Mouse (Mus musculus): ENCODE data around the gene Vps13c. TPM values are rescaled to one million over a fixed set of nuclear protein-coding genes. Genes with fewer than 3 reads are reported as not detected.

Gene Vps13c
- total RNA-seq (2021) = 100 to 1,000 TPM; 101 to 109 TPM
- long read RNA-seq, partial matches to known transcripts = 2 of 4 reads
- long read RNA-seq, other reads (novel, unspliced or antisense) = 2 of 4 reads

- DNase-seq (ENCODE audit: low spot score in 2 of 2) = peak; percentile 63 to 86
These were observed at the start of gene Vps13c for GRCm38 (mm10) chr9:67839981-67840859. TSS of gene Vps13c (plus strand) at chr9:67840396.

DNA sequence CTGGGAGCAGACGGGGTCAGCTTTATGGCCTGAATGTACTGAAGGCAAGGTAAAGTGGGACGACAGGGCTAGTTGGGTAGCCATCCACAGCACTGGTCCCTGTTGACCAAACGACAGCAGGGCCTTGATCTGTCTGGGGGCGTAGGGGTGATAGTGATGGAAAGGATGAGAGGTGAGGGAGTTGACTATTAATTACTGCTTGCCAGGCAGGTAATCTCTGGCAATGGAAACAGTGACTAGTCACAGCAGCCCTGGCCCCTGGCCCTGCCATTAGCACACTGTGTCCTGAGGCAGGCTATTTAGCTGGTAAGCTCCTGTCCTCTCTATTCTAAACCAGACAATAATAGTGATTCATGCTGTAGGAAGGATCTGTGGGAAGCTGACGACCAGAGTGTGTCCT lies 47.8 kb upstream of the Vps13c start:
- DNase-seq (ENCODE audit: low spot score in 2 of 2) = no peak

DNA sequence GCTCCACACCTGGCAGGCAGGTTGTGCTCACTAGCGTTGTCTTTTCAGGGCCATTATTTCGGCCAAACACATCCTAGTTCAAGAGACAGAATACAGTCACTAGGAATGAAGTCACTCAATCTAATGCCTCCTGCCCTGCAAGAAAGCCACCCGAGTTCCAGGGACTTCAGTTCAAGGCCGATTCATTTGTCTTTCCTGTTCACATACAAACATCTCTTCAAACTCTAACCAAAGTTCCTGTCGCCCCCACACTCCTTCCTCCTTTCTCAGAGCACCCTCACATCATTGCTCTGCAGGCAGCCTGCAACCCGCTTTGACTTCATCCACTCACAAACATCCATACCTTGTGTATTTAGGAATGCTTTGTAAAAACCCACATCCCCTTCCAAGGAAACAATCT lies 46.7 kb upstream of the Vps13c start:
- DNase-seq (ENCODE audit: low spot score in 2 of 2) = no peak

DNA sequence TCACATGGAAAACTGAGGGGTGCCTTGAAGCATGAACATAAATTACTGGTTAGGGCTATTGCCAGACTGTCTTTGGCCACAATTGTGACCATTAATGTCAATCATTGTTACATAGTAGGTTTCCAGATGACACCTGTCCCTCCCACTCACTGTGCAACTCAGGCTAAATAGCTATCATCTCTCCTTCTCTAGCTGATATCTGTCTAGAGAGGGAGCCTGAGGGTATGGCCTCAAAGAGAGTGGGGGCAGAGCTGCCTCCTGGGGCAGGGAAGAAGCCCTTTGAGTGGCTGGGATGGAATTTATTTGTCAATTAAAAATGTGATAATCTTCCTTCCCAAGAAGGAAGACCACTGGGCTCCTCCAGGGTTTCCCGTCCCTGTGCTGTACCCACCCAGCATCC lies 46.0 kb upstream of the Vps13c start:
- DNase-seq (ENCODE audit: low spot score in 2 of 2) = no peak

DNA sequence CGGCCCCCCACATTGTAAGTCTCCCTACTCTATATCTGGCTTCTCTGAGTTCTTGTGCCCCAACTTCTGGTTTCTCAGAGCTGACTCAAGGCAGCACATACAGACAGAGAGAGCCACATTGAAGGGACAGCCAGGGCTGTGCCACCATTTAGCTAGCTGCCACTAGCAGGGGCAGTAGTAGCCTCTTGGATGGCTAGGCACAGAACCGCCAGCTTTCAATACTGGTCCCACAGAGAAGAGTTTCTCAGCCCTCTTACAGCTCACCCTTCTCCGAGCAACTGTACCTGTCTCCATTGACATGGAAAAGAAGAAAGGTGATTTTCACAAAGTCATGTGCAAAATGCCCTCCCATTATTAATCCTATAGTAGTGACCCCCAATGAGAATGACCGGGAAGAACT lies 45.5 kb upstream of the Vps13c start:
- no peak for DNase-seq (ENCODE audit: low spot score in 2 of 2)

GRCm38 (mm10) chr9:67795205-67795675 lies 45.0 kb upstream of the Vps13c start:
- DNase-seq (ENCODE audit: low spot score in 2 of 2) = peak; percentile 79 to 92

- no peak for DNase-seq (ENCODE audit: low spot score in 2 of 2)
These were observed 40.9 kb upstream of the Vps13c start for GRCm38 (mm10) chr9:67799078-67799819.

- DNase-seq (ENCODE audit: low spot score in 2 of 2) = peak in 1 of 2 experiments; percentile 66
These were observed 38.0 kb upstream of the Vps13c start for GRCm38 (mm10) chr9:67802241-67802640.

GRCm38 (mm10) chr9:67807000-67807399 lies 33.2 kb upstream of the Vps13c start:
- DNase-seq (ENCODE audit: low spot score in 2 of 2) = no peak

DNA sequence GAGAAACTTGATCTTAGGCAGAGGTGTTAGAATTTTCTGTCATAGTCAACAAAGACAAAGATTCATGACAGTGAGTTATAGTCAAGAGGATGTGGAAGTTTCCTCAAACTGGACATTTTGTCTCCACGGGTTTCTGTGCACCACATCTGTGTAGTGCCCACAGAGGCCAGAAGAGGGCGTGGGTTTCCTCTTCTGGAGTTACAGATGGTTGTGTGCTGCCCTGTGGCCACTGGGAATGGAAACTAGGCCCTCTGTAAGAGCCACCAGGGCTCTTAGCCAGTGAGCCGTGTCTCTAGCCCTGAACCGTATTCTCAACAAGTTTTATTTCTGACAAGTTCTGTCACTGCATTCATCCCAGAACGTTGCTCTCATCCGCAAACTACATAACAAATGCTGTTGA lies 29.7 kb upstream of the Vps13c start:
- no peak for DNase-seq (ENCODE audit: low spot score in 2 of 2)

DNA sequence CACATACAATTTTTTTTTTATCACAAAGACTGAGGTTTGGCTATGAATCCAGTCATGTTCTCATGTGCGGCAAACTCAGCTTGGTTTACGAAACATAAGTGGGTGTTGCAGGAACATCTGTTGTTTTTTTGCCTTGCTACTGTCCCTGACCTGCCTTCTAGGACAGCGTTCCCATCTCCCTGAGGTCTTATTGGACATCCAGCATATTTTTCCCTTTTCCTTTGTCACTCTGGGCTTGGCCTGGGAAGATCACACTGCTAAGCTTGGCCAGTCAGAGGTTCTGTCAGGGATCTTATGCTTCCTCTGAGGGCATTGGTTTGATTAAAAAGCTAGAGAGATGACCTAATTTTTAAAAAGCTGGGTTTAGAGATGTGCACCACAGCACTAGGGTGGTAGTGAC lies 29.1 kb upstream of the Vps13c start:
- no peak for DNase-seq (ENCODE audit: low spot score in 2 of 2)

GRCm38 (mm10) chr9:67813171-67813570 lies 27.0 kb upstream of the Vps13c start:
- DNase-seq (ENCODE audit: low spot score in 2 of 2) = no peak

DNA sequence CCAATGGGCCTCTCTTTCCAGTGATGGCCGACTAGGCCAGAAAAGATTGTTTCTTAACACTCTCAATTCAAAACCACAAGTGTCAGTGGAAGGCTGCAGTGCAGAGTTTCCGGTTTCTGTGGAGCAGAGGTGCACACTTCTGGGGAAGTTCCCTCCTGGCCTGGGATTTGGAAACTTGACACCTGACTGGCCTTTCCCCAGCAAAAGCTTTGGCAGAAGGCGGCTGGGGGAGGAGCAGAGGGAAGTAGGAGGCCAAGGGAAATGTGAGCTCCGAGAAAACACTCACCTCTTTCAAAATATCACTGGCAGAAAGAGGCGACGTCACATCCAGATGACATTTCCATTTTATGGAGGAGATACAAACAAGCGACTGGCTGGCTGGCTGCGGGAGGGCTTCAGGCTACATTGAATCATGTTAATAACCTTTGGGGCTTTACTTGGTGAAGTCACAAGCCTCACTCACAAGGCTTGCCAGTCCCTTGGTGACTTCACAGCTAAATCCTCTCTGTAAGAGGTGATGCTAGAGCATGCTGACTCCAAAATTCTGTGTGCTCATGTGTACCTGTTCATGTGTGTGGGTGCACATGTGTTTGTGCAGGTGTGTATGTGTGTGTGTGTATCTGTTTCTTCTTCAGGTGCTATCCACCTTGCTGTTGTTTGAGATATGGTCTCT lies 26.4 kb upstream of the Vps13c start:
- no peak for DNase-seq (ENCODE audit: low spot score in 2 of 2)

- no peak for DNase-seq (ENCODE audit: low spot score in 2 of 2)
These were observed 23.8 kb upstream of the Vps13c start for GRCm38 (mm10) chr9:67816172-67816928.

- DNase-seq (ENCODE audit: low spot score in 2 of 2) = no peak
These were observed 22.1 kb upstream of the Vps13c start for GRCm38 (mm10) chr9:67817898-67818667.

- DNase-seq (ENCODE audit: low spot score in 2 of 2) = no peak
These were observed 21.6 kb upstream of the Vps13c start for GRCm38 (mm10) chr9:67818668-67818950.

DNA sequence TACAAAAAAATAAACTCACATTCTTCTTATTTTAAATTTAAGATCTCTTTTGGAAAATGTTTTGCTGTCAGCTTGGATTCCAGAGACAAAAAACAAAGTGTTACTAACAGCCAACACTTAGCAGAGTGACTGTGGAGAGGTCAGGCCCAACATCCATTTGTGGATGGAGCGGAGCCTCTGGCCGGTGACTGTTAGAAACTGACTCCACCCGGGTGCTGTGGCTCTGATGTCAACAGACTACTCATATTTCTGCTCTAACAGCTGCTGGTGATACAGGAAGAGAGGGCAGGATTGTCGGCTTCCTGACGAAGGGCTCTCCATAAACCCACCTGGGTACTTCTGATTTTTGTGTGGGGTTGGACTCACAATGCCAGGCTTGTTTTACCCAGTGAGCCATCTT lies 17.1 kb upstream of the Vps13c start:
- DNase-seq (ENCODE audit: low spot score in 2 of 2) = no peak

DNA sequence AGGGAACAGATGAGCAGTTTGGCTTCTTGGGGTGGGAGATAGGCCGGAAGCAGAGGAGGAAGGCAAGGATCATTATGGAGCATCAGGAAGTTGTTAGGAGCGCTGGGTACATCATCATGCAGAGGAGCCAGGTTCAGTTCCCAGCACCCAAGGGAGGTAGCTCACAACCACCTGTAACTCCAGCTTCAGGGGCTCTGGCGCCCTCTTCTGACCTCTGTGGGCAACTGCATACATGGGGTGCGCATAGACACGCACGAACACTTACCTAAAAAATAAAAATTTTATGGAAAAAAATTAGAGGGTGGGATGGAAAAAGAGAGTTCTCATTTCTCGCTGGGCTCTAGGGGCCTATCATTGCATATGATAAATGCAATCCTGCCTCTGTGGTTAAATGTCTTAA lies 14.7 kb upstream of the Vps13c start:
- DNase-seq (ENCODE audit: low spot score in 2 of 2) = no peak

DNA sequence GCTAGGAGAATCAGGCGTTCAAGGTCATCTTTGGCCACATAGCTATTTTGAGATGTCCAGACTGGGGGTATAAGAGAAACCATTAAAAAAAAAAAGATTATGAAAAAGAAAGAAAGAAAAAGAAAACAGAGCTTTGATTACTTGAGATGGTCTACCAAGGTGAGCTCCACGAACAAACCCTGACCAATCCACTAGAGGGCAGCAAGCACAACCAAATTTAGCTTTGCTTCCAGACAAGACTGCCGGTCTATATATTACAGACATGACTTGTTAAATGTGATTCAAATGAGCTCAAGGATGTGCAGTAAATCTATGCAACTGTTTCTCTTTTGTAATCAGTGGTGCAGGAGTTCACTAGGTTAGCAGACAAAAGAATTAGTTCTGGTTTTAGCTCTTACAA lies 12.0 kb upstream of the Vps13c start:
- DNase-seq (ENCODE audit: low spot score in 2 of 2) = peak in 1 of 2 experiments; percentile 85

All from layer of hippocampus, adult 18-20 months (tissue).